Mouse (Mus musculus) bone marrow, adult 2 months (tissue): Measurements from ENCODE around the gene Polr2g. TPM values are rescaled to one million over a fixed set of nuclear protein-coding genes. Genes with fewer than 3 reads are reported as not detected.
"Not testable (repeated sequence)": the region's sequence is repeated elsewhere in the genome, so short reads cannot be mapped to it uniquely, and the experiment has no call there.

Source experiments
- H3K27ac ChIP-seq: fragments of 200-500 bp; 2 replicates; pipeline ENCODE4 v1.5.1; 2012; ENCODE audit warnings: low read depth, mild to moderate bottlenecking, control low read depth, inconsistent platforms, low read length; ENCODE audit not compliant: control insufficient read depth, poor library complexity, insufficient read depth
- H3K4me1 ChIP-seq: fragments of 200-500 bp; 2 replicates; pipeline ENCODE4 v1.6.1; 2011; ENCODE audit warnings: low read length; ENCODE audit not compliant: control insufficient read depth, insufficient read depth
- H3K4me3 ChIP-seq: fragments of 200-500 bp; replicated peaks from 2 replicates; pipeline ENCODE3; 2011; ENCODE audit warnings: mild to moderate bottlenecking, low read depth, low read length, control low read depth; ENCODE audit not compliant: control insufficient read depth
- CTCF ChIP-seq: fragments of 200-500 bp; IDR thresholded peaks from 2 replicates; pipeline ENCODE4 v1.5.1; 2011; ENCODE audit warnings: low read length, control low read depth; ENCODE audit not compliant: control insufficient read depth, insufficient read depth
- POLR2A ChIP-seq: fragments of 200-500 bp; IDR thresholded peaks from 2 replicates; pipeline ENCODE4 v1.6.1; 2011; ENCODE audit warnings: low read depth, mild to moderate bottlenecking, control low read depth, low read length, borderline replicate concordance; ENCODE audit not compliant: control insufficient read depth
- WGBS: fragments of 180-500 bp; shearing (Covaris S2); methylation state at CpG from one replicate; pipeline ENCODE4 v1.1.7; 2018; 5-methylcytosine and 5-hydroxymethylcytosine counted together
- polyA plus RNA-seq: library from polyadenylated mRNA; stranded (reverse); fragments of >200 nt; gene quantifications from 2 replicates; pipeline ENCODE4 v1.2.4, GENCODE M21; 2011; ENCODE audit warnings: low replicate concordance; ENCODE audit not compliant: missing spikeins, insufficient read depth, insufficient read length

Gene Polr2g
- polyA plus RNA-seq, 1 experiment: 61.1 TPM

- H3K27ac ChIP-seq: peak overlapping the region; percentile 92; the same call in 1 of the 2 replicates
- no peak for TF ChIP-seq CTCF
- TF ChIP-seq POLR2A: no peak
- WGBS: 20% methylated on average over 15 of the region's 15 CpGs
- H3K4me1 ChIP-seq: peaks cover 2% of the 10 kb centered on the region; the same call in 1 of the 2 replicates
- H3K4me3 ChIP-seq: peak overlapping the region; percentile 81
These were observed 39.8 kb upstream of the Polr2g start for GRCm38 (mm10) chr19:8838041-8838730.

GRCm38 (mm10) chr19:8837251-8837791, 38.9 kb upstream of the Polr2g start, which contains the start of gene Bscl2:
TSS of gene Bscl2 (plus strand) at chr19:8837467.
- WGBS: 2% methylated on average over 38 of the region's 38 CpGs
- TF ChIP-seq CTCF (peak; percentile 44; the same call in 1 of the 2 replicates), POLR2A (peak; percentile 69; the same call in 1 of the 2 replicates)
- H3K4me1 ChIP-seq: peaks cover 2% of the 10 kb centered on the region; the same call in 1 of the 2 replicates
- peak within 1 kb of the TSS; percentile 81 for H3K4me3 ChIP-seq
- peak within 1 kb of the TSS; percentile 92 for H3K27ac ChIP-seq

GRCm38 (mm10) chr19:8836327-8836726, 38.0 kb upstream of the Polr2g start:
- H3K4me1 ChIP-seq, H3K4me3 ChIP-seq, H3K27ac ChIP-seq: not testable (repeated sequence)
- 97% methylated on average over 10 of the region's 10 CpGs for WGBS

- Histone ChIP-seq H3K4me3 (no peak overlapping the region), H3K4me1 (peaks cover 2% of the 10 kb centered on the region; the same call in 1 of the 2 replicates), H3K27ac (no peak overlapping the region)
- no peak for TF ChIP-seq POLR2A
- TF ChIP-seq CTCF: no peak
- 90% methylated on average over 4 of the region's 4 CpGs for WGBS
These were observed 34.6 kb upstream of the Polr2g start for GRCm38 (mm10) chr19:8832971-8833370.

GRCm38 (mm10) chr19:8831262-8831661, 32.9 kb upstream of the Polr2g start:
- TF ChIP-seq CTCF (no peak), POLR2A (no peak)
- WGBS: 86% methylated on average over 11 of the region's 11 CpGs

GRCm38 (mm10) chr19:8830664-8831063, 32.3 kb upstream of the Polr2g start:
- TF ChIP-seq CTCF (no peak), POLR2A (no peak)
- Histone ChIP-seq H3K27ac (no peak overlapping the region), H3K4me1 (no peaks in the 10 kb centered on the region), H3K4me3 (no peak overlapping the region)
- 95% methylated on average over 8 of the region's 8 CpGs for WGBS

More at GRCm38 (mm10) chr19:8831262-8831661, 32.9 kb upstream of the Polr2g start:
- H3K27ac ChIP-seq: no peak overlapping the region
- H3K4me3 ChIP-seq: no peak overlapping the region
- no peaks in the 10 kb centered on the region for H3K4me1 ChIP-seq

DNA sequence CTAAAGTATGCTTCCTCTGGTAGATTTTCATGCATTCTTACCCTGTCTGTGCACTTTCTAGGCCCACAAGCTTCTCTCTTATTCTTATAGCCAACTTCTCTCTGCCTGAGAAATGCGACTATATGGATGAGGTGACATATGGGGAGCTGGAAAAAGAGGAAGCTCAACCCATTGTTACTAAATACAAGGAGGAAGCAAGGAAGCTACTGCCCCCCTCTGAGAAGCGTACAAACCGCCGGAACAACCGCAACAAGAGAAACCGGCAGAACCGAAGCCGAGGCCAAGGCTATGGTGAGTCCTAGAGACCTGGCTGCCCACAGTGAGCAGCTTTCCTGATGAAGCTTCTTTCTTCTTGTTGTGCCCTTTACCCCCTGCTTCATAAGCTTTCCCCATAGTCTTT, 31.3 kb upstream of the Polr2g start, which contains the start of gene AC129217.1:
Gene AC129217.1, plus strand, starts transcription at position 114 of the 400 bp plus-strand sequence.
- TF ChIP-seq POLR2A: no peak
- no peak for TF ChIP-seq CTCF
- 24% methylated on average over 8 of the region's 8 CpGs for WGBS
- no peaks in the 10 kb centered on the region for H3K4me1 ChIP-seq
- peak within 1 kb of the TSS; percentile 74; the same call in 1 of the 2 replicates for H3K27ac ChIP-seq
- peak within 1 kb of the TSS; percentile 40 for H3K4me3 ChIP-seq

- peaks cover 1% of the 10 kb centered on the region; the same call in 1 of the 2 replicates for H3K4me1 ChIP-seq
- 83% methylated on average over 8 of the region's 8 CpGs for WGBS
- TF ChIP-seq CTCF (no peak), POLR2A (no peak)
- peak overlapping the region; percentile 26 for H3K4me3 ChIP-seq
- H3K27ac ChIP-seq: no peak overlapping the region
These were observed 24.3 kb upstream of the Polr2g start for GRCm38 (mm10) chr19:8822696-8823095.
